16 mouse cellular contexts compared by ENCODE assay signal in genomic region chr1:32407651-32408050, GRCm38 (mm10).
"Had no signal": no experiment of that assay in that cellular context is flagged by ENCODE, and none has a peak within 500 bp of the region (broad histone marks: within the 10 kb centered on the region; RNA-seq: fewer than 3 reads in every experiment).

No protein-coding gene starts in this region.

- H3K4me1 ChIP-seq: liver, embryonic 13.5 days; liver, embryonic 15.5 days; megakaryocyte, embryonic 14.5 days; midbrain, embryonic 13.5 days; midbrain, embryonic 15.5 days; neural tube, embryonic 12.5 days had no signal

- H3K27ac ChIP-seq: liver, embryonic 13.5 days; liver, embryonic 15.5 days; macrophage; midbrain, embryonic 13.5 days; midbrain, embryonic 15.5 days; neural tube, embryonic 12.5 days had no signal

- H3K36me3 ChIP-seq: liver, embryonic 13.5 days; liver, embryonic 15.5 days; midbrain, embryonic 13.5 days; midbrain, embryonic 15.5 days; neural tube, embryonic 12.5 days had no signal

- H3K4me2 ChIP-seq: liver, embryonic 11.5 days; liver, embryonic 13.5 days; liver, embryonic 15.5 days; midbrain, embryonic 11.5 days; midbrain, embryonic 13.5 days; midbrain, embryonic 15.5 days; neural tube, embryonic 12.5 days had no signal

- H3K27me3 ChIP-seq: liver, embryonic 13.5 days; liver, embryonic 15.5 days; megakaryocyte, embryonic 14.5 days; midbrain, embryonic 13.5 days; midbrain, embryonic 15.5 days; neural tube, embryonic 12.5 days had no signal

- H3K9me3 ChIP-seq: liver, embryonic 15.5 days; megakaryocyte, embryonic 14.5 days; midbrain, embryonic 13.5 days; midbrain, embryonic 15.5 days; neural tube, embryonic 12.5 days had no signal

- H3K9ac ChIP-seq: liver, embryonic 13.5 days; liver, embryonic 15.5 days; liver, postnatal 0 days; midbrain, embryonic 13.5 days; midbrain, embryonic 15.5 days; neural tube, embryonic 12.5 days had no signal

- ATAC-seq: liver, postnatal 0 days; midbrain, embryonic 13.5 days; midbrain, embryonic 15.5 days had no signal

- H3K4me3 ChIP-seq: liver, embryonic 13.5 days; liver, embryonic 15.5 days; megakaryocyte, embryonic 14.5 days; midbrain, embryonic 13.5 days; midbrain, embryonic 15.5 days; neural tube, embryonic 12.5 days had no signal

- DNase-seq: liver, embryonic 13.5 days; liver, postnatal 0 days; lung, adult 2 months; lung, postnatal 14 days; right cerebral cortex, postnatal 14 days; thymus, adult 2 months; thymus, postnatal 25 days; thymus, postnatal 4 days had no signal
